Mouse (Mus musculus) cerebellum, postnatal 14 days (tissue): ENCODE measurements around the gene Lmbrd1.
"Not testable (repeated sequence)": the region's sequence is repeated elsewhere in the genome, so short reads cannot be mapped to it uniquely, and the experiment has no call there.

ENCODE experiments used
- DNase-seq, 2 experiments: peaks; one replicate each; pipeline ENCODE4 v3.0.0; 2021; ENCODE audit warnings: mixed read lengths in 2 of 2

Lmbrd1 gene

DNA sequence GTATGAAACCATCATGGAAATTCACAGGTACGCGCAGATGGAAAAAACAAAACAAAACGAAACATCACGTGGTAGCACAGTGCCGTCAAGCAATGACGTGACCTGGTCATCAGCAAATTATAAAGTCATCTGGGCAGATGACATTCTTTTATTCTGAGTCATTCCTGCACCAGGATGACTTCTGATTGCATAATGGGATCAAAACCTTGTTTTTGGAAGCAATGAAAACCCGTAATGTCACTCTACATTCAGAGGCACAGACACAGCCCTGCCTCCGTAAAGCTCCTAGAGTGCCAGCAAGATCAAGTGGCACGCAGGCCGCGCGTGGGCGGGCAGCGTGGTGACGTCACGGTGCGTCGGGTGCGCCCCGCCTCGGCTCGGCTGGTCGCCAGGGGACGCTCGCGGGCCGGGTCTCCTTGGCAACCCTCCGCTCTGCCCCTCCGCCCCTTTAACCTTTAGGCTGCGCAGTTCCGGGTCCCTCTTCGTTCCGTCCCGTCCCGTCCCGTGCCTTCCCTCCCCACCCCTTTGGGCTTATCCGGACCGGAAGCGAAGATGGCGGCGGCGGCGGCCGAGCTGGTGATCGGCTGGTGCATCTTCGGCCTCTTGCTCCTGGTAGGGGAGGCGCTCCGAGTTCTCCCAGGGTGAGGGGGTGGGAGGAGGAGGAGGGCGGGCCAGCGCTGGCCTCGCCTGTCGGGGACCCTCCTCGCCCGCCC, at the start of gene Lmbrd1:
TSS of gene Lmbrd1 (plus strand) at position 426 of the 713 bp plus-strand sequence.
- DNase-seq: peak; percentile 98

DNA sequence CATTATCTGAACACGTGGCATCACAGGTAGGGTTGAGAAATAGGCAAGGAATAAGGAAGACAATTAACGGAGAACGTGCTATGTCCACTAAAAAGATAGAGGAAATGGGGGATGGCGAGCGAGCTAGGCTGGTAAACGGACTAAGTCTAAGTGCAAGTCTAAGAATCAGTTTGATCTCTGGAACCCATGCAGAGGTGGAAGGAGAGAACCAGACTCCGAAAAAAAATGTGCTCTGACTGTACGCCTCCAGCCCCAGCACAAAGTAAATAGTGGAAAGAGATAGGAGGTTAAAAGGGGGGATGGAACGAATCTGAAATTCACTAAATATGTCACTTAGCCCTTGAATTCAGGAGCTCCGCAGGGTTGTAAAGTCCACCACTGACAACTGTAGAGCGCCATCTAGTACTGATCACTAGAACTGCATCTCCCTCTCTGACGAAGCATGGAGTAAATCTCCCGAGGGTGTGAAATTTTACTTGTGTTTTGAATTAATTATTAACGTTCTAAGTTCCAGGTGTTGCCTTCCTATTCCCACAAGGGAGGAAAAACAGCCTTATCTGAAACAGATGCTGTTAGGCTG, 44.8 kb upstream of the Lmbrd1 start:
- DNase-seq: peak; percentile 69 to 74

DNA sequence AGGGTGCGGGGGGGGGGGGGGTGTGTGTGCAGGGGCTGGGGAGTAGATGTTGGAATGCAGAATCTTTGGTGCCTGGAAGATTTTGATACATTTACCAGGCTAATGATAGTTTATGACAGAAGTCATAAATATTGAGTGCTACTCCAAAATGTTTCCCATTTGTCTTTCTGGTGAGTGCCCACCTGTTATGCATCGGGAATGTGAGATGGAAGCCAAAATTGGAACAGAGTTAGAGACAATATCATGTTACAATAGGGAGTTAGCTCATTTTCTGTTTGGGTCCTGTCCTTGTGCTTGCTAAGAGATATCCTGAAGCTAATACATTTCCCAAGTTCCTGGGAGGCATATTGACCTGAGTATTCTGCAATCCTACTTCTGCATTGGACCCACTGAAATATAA, 28.3 kb upstream of the Lmbrd1 start:
- no peak for DNase-seq

DNA sequence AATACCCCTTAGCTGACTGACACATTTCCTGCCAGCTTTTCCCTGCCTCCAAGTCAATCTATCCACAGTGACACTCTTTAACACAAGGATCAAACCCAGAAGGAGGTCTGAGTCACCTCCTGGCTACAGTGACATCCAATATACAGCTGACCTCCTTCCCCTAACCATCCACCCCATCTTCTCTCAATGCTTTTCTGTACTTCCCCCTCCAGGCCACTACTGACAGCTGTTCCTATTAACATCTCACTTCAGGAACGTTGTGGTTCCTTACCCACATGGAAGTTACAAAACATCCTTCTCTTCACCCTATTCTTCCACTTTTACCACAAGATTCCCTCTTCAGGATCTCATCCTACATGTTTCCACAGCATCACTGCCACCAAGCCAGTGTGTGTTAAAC, 18.5 kb upstream of the Lmbrd1 start:
- no peak for DNase-seq

DNA sequence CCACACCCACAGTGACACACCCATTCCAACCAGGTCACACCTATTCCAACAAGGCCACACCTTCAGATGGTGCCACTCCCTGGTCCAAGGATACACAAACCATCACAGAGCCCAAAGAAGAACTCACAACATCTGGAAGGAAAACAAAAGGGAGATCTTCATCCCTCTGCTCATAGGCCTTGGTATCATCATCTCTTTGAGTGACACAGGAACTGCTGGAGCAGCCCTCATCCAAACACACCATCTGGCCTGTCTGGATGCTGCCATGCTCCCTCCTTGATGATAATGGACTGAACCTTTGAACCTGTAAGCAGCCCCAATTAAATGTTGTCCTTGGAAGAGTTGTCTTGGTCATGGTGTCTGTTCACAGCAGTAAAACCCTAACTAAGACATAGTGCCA, 17.8 kb upstream of the Lmbrd1 start:
- DNase-seq: not testable (repeated sequence)

DNA sequence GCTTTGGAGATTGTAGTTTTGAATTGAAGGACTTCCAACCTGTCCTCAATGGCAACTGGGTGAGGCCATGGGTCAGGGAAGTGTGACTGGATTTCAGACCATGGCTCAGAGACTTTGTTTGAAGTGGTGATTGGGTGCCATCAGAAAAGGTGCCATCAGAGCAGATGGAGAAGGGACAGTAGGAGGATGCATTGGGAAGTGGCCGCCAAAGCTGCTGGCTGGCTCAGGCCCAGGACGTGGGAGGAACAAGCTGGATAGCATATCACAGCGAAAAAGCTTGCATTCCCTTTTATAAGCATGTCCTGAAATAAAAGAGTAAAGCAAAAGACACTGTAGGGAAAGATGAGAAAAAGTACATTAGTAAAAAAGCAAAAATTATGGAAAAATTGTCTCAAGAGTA, 16.9 kb upstream of the Lmbrd1 start:
- peak; percentile 93 to 94 for DNase-seq

DNA sequence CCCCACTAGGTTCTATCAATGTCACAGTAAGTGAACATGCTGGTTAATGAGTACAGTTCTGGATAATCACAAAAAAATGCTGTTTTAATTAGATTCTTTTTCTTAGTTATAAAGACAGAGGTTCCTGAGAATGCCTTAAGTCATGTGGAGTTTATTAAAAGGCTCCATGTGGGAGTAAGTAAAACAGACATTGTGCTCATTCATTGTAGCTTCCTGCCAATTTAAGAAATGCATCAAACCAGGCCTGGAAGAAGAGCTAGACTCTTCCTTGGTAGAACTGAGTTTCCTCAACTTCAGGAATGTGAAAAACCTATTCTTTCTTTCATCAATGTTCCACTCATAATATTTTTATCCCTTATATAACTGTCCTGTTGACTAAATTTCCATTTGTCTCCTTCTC, 14.3 kb upstream of the Lmbrd1 start:
- DNase-seq: no peak

DNA sequence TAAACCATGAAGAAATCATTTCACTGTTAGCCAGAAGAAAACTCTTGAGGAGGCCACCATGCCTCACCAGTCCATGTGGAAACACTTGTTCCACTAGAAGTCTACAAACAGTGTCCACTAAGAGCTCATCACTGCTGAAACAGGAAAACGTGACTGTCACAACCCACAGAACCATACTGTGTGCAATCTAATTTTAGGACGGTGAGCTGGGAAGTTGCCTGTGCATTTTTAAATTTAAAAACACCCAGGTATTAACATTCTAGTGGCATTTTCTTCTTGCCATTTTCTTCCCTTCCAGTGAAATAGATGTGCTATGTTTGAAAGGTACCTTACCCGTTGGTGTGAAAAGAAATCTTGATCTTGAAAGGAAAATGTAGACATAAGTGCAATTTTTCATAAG, 5.2 kb upstream of the Lmbrd1 start:
- DNase-seq: no peak

DNA sequence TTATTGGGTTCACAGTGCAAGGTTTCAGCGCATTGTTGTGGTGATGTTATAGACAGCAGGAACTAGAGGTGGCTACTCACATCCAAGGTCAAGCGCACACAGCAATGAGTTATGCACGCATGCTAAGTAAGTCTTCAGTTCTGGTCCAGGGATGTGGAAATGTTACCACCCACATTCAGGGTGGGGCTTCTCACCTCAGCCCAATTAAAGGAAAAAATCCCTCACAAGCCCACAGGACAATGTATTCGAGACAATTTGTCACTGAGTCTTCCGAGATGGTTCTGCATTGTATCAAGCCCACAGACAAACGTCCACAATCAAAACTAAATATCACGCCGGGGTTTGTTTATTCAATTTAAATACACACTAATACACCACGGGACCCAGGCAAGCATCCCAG, 724 bp upstream of the Lmbrd1 start:
- peak in 1 of 2 experiments; percentile 47 for DNase-seq

DNA sequence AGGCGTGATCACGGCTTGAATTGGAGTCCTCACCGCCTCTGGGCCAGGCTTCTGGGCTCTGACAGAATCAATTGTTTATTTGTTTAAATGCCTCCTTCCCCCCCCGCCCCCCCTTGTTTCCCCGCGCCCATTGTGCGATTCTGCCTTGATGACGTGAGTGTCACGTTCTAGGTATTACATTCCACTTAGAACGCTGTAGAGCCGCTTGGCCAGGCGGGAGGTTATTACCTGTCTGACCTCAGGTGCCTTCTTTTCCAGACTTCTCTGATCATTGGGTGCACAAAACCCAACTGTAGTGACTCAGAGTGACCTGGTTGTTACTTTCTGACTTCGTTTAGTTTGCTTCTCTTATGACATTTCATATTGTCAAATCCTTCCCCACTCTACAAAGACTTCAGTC, 641 bp downstream of the Lmbrd1 start:
- no peak for DNase-seq

DNA sequence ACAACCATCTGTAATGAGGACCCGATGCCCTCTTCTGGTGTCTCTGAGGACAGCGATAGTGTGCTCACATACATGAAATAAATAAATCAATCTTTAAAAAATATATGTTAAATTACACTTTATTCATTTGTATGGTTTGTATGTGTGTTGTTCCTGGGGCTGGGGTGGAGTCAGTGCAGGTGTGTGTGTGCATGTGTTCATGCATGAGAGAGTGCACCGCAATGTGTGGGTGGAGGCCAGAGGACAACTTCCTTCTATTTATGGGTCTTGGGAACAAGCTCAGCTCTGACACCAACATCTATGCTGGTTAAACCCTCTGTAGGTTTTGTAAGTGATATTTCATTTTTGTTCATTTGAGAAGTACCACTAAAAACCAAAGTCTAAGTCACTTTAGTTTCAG, 2.6 kb downstream of the Lmbrd1 start:
- DNase-seq: no peak

DNA sequence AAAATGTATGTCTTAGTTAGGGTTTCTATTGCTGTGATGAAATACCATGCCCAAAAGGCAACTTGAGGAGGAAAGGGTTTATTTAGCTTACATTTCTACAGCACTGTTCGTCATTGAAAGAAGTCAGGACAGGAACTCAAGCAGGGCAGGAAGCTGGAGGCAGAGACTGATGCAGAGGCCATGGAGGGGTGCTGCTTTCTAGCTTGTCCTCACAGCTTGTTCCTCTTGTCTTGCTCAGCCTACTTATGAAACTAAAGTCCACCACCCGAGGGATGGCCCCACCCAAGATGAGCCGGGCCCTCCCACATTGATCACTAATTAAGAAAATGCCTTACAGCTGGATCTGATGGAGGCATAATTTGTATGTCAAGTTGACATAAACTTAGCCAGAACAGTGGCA, 3.5 kb downstream of the Lmbrd1 start:
- no peak for DNase-seq

DNA sequence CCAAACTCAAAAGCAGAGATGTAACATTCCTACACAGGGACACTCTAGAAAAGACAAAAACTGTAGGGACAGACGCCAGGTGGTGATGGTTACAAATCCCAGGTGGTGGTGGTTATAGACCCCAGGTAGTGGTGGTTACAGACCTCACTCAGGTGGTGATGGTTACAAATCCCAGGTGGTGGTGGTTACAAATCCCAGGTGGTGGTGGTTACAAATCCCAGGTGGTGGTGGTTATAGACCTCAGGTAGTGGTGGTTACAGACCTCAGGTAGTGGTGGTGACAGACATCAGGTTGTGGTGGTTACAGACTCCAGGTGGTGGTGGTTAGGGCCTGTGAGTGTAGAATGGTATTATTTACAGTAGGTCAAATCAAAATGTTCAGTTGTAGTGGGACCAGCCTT, 5.5 kb downstream of the Lmbrd1 start:
- no peak for DNase-seq

DNA sequence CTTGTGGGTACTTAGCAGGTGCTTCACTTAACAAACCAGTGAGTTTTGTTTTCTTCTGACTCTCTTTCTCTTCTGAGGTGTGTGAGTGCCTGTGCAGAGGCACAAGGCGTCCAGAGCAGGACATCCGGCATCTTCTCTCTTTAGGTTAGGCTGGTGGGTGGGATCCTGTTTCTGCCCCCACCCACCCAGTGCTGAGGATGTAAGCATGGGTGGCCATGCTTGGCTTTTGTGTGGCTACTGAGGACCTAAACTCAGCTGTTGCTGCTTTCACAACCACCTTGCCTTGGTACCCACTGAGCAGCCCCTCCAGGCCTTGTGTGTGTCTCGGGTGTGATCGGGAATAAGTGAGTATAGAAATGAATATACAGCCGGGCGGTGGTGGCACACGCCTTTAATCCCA, 7.2 kb downstream of the Lmbrd1 start:
- DNase-seq: no peak

DNA sequence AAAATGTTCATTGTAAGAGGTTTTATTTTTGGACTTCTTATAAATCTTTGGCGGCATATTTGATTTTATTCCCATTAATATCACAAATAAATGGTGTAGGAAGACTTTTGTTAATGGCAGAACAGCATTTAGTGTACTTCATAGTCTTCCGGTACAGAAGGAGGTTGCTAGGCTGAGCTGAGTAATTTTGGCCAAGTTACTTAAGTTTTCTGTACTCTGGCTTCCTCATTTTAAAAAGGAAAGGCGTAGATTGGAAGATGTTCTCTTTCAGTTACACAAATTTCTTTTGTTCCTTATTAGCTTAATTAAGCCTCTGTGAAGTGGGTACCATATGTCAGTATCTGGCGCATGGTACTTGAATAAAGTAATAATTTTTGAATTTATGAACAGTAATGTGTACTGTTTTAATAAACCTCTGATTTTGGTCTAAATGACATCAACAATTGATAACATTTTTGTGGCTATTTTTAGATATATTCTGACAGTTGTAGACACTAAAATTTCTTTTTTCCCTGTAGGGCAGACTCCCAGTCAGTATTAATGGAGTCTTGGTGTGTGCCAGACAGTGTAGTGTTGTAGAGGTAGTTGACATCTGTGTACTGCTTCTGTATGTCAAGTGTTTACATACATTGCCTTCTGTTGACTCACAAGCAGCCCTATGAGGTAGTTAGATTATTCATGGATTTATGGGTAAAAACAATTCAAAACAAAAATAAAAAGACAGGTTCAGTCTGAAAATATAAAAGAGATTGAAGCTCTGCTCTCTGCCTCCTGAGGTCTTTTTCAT, 8.0 kb downstream of the Lmbrd1 start:
- DNase-seq: no peak

DNA sequence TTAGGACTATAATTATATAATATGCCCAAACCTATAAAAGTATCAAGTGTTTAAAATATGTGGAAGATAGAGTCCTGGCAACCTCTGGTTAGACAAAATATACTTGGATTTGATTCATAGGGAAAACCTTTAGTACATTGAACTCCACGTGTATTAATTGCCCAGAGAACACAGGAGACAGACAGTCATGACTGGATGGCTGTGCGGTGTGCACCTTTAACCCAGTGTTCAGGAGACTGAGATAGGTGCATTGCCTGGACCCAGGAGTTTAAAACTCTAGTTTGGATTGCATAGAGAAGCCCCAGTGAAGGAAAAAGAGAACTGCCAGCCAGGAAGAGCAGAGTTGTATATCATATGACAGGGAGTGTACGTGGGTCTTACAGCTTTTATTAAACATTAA, 19.2 kb downstream of the Lmbrd1 start:
- DNase-seq: no peak

DNA sequence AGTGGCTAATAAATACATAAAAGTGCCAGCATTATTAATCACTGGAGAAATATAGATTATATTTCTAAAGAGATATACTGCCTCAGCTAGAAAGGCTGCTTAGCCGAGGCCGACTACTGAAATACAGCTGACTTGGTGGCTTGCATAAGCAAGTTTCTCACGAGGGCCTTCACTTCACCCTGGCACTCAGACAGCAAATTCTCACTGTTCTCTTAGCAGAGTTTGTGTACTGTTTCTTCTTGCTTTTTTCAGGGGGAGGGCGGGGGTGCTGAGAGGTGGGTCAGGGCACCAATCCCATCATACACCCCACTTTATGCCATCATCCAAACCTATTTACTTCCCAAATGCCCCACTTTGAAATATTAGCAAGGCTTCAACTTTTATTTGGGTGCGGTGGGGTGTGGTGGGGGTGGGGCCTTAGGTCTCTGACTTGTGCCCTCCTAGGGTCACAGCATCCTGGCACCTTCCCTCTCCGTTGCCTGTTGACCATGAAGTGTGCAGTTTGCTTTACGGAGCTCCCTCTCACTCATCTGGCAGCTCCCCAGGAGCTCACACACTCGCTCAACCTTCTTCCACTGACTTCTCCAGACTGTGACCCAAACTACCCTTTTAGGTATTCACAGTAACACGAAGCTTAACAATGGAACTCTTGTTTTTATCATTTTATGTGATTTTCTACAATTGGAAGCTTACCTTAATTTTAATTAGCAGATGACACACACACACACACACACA, 19.9 kb downstream of the Lmbrd1 start:
- no peak for DNase-seq

DNA sequence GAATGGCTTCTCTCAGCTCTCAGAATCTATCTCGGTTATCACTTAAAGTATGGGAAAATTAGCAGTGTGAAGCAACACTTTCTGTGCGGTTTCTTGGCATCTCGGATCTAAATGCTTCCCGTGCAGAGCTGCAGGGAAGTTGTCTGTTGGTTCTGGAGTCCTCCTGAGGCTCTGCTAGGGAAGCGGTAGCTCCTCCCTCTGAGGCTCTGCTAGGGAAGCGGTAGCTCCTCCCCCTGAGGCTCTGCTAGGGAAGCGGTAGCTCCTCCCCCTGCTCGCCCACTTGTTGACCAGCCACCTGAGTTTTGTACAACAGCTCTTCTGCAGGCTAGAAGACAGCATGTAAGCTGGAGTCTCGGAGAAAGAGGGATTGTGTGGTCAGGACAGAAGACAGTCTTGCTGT, 20.9 kb downstream of the Lmbrd1 start:
- DNase-seq: no peak

DNA sequence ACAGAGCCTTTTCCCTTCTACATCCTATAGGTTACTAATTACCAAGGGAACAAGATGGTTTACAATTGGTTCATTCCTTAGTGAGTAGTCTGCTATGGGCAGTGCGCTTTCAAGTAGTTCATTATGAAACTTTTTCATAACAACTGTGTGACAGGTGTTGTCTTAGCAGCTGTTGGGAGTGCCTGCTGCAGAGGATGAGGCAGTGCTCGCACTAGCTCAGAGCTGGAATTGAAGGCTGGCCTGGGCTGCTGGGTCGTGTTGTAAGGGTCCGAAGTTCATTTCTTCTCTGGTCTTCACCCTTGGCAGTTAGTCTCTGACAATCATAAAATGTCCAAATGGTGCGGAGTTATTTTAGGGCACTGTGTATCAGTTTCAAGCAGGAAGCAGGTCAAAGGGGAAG, 21.8 kb downstream of the Lmbrd1 start:
- DNase-seq: no peak

DNA sequence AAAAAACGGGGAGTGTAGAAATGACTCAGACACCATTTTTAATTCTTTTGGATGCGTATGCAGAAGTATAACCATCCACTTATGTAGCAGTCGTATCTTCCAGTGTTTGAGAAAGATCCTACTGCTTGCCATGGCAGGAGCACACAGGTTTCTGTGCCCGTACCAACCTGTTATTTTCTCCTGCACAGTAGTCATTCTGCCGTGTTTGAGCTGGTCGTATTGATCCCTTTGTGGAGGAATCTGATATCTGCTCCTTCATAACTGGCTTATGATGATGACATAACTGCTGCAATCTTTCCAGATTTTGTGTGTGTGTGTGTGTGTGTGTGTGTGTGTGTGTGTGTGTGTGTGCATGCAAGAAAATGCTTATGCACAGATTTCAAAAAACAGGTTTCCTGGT, 25.4 kb downstream of the Lmbrd1 start:
- DNase-seq: no peak

DNA sequence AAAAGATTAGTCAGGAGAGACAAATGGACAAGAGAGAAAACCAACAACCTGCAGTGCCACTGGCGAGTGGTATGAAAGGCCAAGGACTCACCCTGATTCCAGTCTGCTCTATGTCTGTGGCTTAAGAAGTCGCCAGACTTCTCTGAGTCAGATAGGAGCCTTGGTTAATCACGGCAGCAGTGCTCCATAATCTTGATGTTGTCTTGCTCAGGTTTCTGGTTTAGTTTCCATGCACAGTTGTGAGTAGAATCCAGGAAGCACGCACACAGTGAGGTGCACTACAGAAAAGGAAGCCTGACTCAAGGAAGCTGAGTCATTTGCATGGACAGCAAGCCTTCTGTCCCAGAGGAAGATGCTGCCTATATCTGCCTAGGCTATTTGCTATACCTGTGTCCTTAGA, 37.9 kb downstream of the Lmbrd1 start:
- DNase-seq: no peak

DNA sequence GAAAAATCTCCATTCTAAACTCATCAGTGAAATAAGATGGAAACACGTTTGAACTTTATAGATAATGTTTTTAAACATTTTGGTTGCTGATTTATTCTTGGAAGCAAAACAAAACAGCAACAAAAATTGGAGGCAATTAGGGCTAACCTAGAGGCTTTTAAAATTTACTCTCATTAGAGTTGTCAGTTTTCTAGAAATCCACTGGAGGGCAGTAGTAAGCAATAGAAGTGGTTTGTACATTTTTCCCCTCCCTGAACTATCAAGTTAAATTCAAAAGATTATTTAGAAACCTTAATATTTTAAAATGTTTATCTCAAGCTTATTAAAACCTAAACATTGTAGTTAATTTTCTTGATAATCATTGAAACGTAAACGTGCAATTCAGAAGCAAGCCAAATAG, 41.2 kb downstream of the Lmbrd1 start:
- peak in 1 of 2 experiments; percentile 38 for DNase-seq

DNA sequence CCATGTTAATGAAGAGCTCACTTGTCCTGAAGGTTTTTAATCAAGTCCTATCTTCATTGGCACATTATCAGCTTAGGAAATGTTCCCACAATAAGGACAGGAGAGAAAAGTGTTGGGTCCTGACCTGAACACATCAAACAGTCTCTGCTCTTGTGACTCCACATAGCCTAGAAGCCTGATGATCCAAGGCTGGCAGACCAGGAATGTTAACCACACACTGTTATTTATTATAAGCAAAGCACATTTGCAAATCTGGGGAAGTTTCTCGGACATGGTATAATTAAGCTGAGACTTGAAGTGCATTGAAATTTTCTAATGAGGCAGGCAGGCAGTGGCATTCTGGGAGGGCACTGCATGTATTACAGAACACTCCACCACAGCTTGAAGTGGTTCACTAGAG, 41.8 kb downstream of the Lmbrd1 start:
- no peak for DNase-seq

DNA sequence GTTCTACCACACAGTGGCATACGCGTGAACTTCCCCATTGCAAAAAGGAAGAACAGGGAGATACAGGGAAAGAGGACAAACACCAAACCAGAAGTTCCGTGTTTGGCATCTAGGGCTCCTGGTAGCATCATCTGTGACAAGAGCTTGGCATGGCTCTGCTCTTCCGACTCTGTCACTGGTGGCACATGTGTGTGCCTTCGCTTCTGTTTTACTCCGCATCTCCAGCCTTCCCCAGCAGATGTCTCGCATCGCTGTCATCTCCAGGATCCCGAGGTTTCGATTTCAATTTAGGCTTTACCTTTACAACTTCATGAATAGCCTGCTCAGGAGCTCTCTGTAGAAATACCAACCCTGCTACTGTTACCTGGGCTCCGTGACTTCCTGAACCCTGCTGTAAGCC, 51.4 kb downstream of the Lmbrd1 start:
- no peak for DNase-seq
